17 mouse cellular contexts compared by ENCODE assay signal in the genomic region with DNA sequence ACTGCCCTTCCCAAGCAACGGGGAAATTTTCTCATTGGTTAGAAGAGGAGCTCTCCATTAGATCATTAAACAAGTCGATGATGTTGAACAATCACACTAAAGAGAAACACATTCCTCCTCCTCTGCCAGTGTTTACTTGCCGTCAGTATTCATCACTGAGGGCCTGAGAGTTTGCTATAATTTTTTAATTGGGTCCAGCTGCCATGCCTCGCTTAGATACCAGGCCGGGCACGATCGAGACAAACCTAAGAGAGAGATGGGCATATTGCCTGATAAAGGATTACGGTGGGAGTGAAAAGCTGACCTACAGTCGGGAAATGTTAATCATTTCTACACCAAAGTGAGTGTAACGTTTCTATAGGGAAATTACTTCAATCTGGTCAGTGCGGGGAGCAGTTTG.
A peak's percentile ranks its signal among the peaks of the same experiment; 100 is the strongest.
DNase-seq lines count a peak whose midpoint lies in the region; ATAC-seq and TF ChIP-seq lines count a peak whose summit lies in the region.
"Had no signal": no experiment of that assay in that cellular context is flagged by ENCODE, and none has a peak within 500 bp of the region (broad histone marks: within the 10 kb centered on the region; RNA-seq: fewer than 3 reads in every experiment).

No protein-coding gene starts in this region.

- no peak for TF ChIP-seq POLR2A in ES-Bruce4 (IDR thresholded peaks at IDR 0.05; ENCODE audit: insufficient read depth, low read length)

- WGBS in intestine, embryonic 14.5 days, result 47% methylated on average over 11 of the region's 11 CpGs
- WGBS in intestine, embryonic 16.5 days, result 52% methylated on average over 11 of the region's 11 CpGs
- 14% methylated on average over 11 of the region's 11 CpGs for WGBS in limb, embryonic 11.5 days

- intact Hi-C loops in heart, postnatal 10 days (cut with DNase I), result no loop called here

- no peak for ATAC-seq in intestine, embryonic 14.5 days (replicated peaks; ENCODE audit: low FRiP score, low TSS enrichment, low read depth)
- no peak for ATAC-seq in intestine, embryonic 16.5 days
- ATAC-seq in limb, embryonic 11.5 days (ENCODE audit: insufficient number of reproducible peaks, low FRiP score, low TSS enrichment, low read depth), result 0 out of 2 replicates have a peak, but pooled peaks have one; percentile 27
- ATAC-seq: Patski had no signal

- DNase-seq in intestine, embryonic 14.5 days (ENCODE audit: low spot score), result peak; percentile 50
- peak; percentile 39 for DNase-seq in limb, embryonic 11.5 days (ENCODE audit: low spot score)
- no peak for DNase-seq in layer of hippocampus, postnatal 10 days (ENCODE audit: low spot score in 2 of 2)
- DNase-seq in heart, postnatal 10 days, result no peak
- DNase-seq: cerebellum, adult 18-20 months; kidney, adult 11 months; right cerebral cortex, postnatal 4 days; thymus, postnatal 25 days had no signal

- no peak overlapping the region for H3K4me3 ChIP-seq in intestine, embryonic 14.5 days (ENCODE audit: low read depth, low read length)
- no peak overlapping the region for H3K4me3 ChIP-seq in intestine, embryonic 16.5 days (ENCODE audit: low read length)
- H3K4me3 ChIP-seq in E14TG2a.4 (replicated peaks; ENCODE audit: low read length), result peak overlapping the region; percentile 59
- no peak overlapping the region for H3K4me3 ChIP-seq in ES-Bruce4 (ENCODE audit: low read depth, low read length)
- H3K4me3 ChIP-seq in limb, embryonic 11.5 days (ENCODE audit: low read depth, low read length), result 0 out of 2 replicates have a peak overlapping the region, but pooled peaks have one; percentile 12
- H3K4me3 ChIP-seq: heart, embryonic 15.5 days; liver, embryonic 15.5 days; midbrain, embryonic 12.5 days; stomach, embryonic 15.5 days had no signal

- no peaks in the 10 kb centered on the region for H3K4me1 ChIP-seq in intestine, embryonic 14.5 days (replicated peaks; ENCODE audit: control insufficient read depth, insufficient read depth, low read length)
- no peaks in the 10 kb centered on the region for H3K4me1 ChIP-seq in intestine, embryonic 16.5 days (ENCODE audit: control insufficient read depth, insufficient read depth, low read length)
- H3K4me1 ChIP-seq in E14TG2a.4 (replicated peaks; ENCODE audit: low read depth, low read length) (peaks cover 41% of the 10 kb centered on the region), ES-Bruce4 (ENCODE audit: control insufficient read depth, insufficient read depth, low read length) (peaks cover 5% of the 10 kb centered on the region)
- H3K4me1 ChIP-seq in limb, embryonic 11.5 days (ENCODE audit: control insufficient read depth, insufficient read depth, low read length), result peaks cover 9% of the 10 kb centered on the region; the same call in 1 of the 2 replicates
- H3K4me1 ChIP-seq: heart, embryonic 15.5 days; liver, embryonic 15.5 days; stomach, embryonic 15.5 days had no signal

- no peaks in the 10 kb centered on the region for H3K36me3 ChIP-seq in intestine, embryonic 14.5 days (ENCODE audit: control insufficient read depth, insufficient read depth, low read length)
- no peaks in the 10 kb centered on the region for H3K36me3 ChIP-seq in intestine, embryonic 16.5 days (ENCODE audit: control insufficient read depth, insufficient read depth, low read length)
- H3K36me3 ChIP-seq in E14TG2a.4 (ENCODE audit: insufficient read depth, low read length) (no peaks in the 10 kb centered on the region), ES-Bruce4 (ENCODE audit: control insufficient read depth, insufficient read depth, low read length, poor library complexity, severe bottlenecking) (no peaks in the 10 kb centered on the region)
- no peaks in the 10 kb centered on the region for H3K36me3 ChIP-seq in limb, embryonic 11.5 days (ENCODE audit: control insufficient read depth, insufficient read depth, low read length)
- H3K36me3 ChIP-seq: heart, embryonic 15.5 days; liver, embryonic 15.5 days; midbrain, embryonic 12.5 days; stomach, embryonic 15.5 days had no signal

- no peak for TF ChIP-seq CTCF in E14TG2a.4 (conservative IDR thresholded peaks at IDR 0.05; ENCODE audit: low read length)
- TF ChIP-seq CTCF in ES-Bruce4 (IDR thresholded peaks at IDR 0.05; ENCODE audit: low read depth, low read length), result no peak

- H3K27me3 ChIP-seq in intestine, embryonic 14.5 days (replicated peaks; ENCODE audit: control insufficient read depth, insufficient read depth, low read length), result no peaks in the 10 kb centered on the region
- H3K27me3 ChIP-seq in intestine, embryonic 16.5 days (replicated peaks; ENCODE audit: control insufficient read depth, insufficient read depth, low read length), result no peaks in the 10 kb centered on the region
- peaks cover 9% of the 10 kb centered on the region; the same call in 1 of the 2 replicates for H3K27me3 ChIP-seq in E14TG2a.4 (ENCODE audit: insufficient read depth, low read length)
- peaks cover 2% of the 10 kb centered on the region; the same call in 1 of the 2 replicates for H3K27me3 ChIP-seq in ES-Bruce4 (ENCODE audit: control insufficient read depth, insufficient read depth, low read length, poor library complexity, severe bottlenecking)
- peaks cover 21% of the 10 kb centered on the region; the same call in 1 of the 2 replicates for H3K27me3 ChIP-seq in limb, embryonic 11.5 days (ENCODE audit: control insufficient read depth, insufficient read depth, low read length)
- H3K27me3 ChIP-seq: CH12.LX; heart, embryonic 15.5 days; stomach, embryonic 15.5 days had no signal

- H3K9me3 ChIP-seq in intestine, embryonic 14.5 days (ENCODE audit: control insufficient read depth, low read length), result no peaks in the 10 kb centered on the region
- no peaks in the 10 kb centered on the region for H3K9me3 ChIP-seq in intestine, embryonic 16.5 days (ENCODE audit: control insufficient read depth, low read length)
- H3K9me3 ChIP-seq in E14TG2a.4 (ENCODE audit: low read length) (peaks cover 11% of the 10 kb centered on the region), ES-Bruce4 (replicated peaks; ENCODE audit: control insufficient read depth, insufficient read depth, low read length, poor library complexity, severe bottlenecking) (no peaks in the 10 kb centered on the region)
- no peaks in the 10 kb centered on the region for H3K9me3 ChIP-seq in limb, embryonic 11.5 days (ENCODE audit: control insufficient read depth, low read length)
- H3K9me3 ChIP-seq: heart, embryonic 15.5 days; liver, embryonic 15.5 days; midbrain, embryonic 12.5 days; stomach, embryonic 15.5 days had no signal

- H3K4me2 ChIP-seq in intestine, embryonic 14.5 days (ENCODE audit: low read length), result peak overlapping the region; percentile 3; the same call in 1 of the 2 replicates
- no peak overlapping the region for H3K4me2 ChIP-seq in intestine, embryonic 16.5 days (ENCODE audit: low read depth, low read length)
- peak overlapping the region; percentile 21; the same call in 1 of the 2 replicates for H3K4me2 ChIP-seq in limb, embryonic 11.5 days (ENCODE audit: low read depth, severe bottlenecking)
- H3K4me2 ChIP-seq: heart, embryonic 15.5 days; liver, embryonic 15.5 days; midbrain, embryonic 12.5 days; stomach, embryonic 15.5 days had no signal

- no peak for TF ChIP-seq EP300 in ES-Bruce4 (IDR thresholded peaks at IDR 0.05; ENCODE audit: insufficient read depth, low read depth, low read length)

- no peak overlapping the region for H3K27ac ChIP-seq in intestine, embryonic 14.5 days (ENCODE audit: low read depth)
- no peak overlapping the region for H3K27ac ChIP-seq in intestine, embryonic 16.5 days (ENCODE audit: low read length)
- no peak overlapping the region for H3K27ac ChIP-seq in ES-Bruce4 (ENCODE audit: insufficient read depth, low read length)
- no peak overlapping the region for H3K27ac ChIP-seq in limb, embryonic 11.5 days (replicated peaks; ENCODE audit: low read depth, low read length)
- H3K27ac ChIP-seq: heart, embryonic 15.5 days; liver, embryonic 15.5 days; midbrain, embryonic 12.5 days; stomach, embryonic 15.5 days had no signal

- no peak overlapping the region for H3K9ac ChIP-seq in intestine, embryonic 14.5 days (ENCODE audit: low read length)
- no peak overlapping the region for H3K9ac ChIP-seq in intestine, embryonic 16.5 days (ENCODE audit: low read depth, low read length)
- 0 out of 2 replicates have a peak overlapping the region, but pooled peaks have one; percentile 25 for H3K9ac ChIP-seq in ES-Bruce4 (ENCODE audit: low read depth, poor library complexity, severe bottlenecking)
- no peak overlapping the region for H3K9ac ChIP-seq in limb, embryonic 11.5 days (ENCODE audit: low read length)
- H3K9ac ChIP-seq: heart, embryonic 15.5 days; liver, embryonic 15.5 days; midbrain, embryonic 12.5 days; stomach, embryonic 15.5 days had no signal

Comparison
In these comparisons a context has a peak if more than half of its experiments do, and no peak if none do; other contexts are left out.
1. DNase-seq: peak in intestine, embryonic 14.5 days (single experiment) and limb, embryonic 11.5 days (single experiment); none in layer of hippocampus, postnatal 10 days (0 of 2) and heart, postnatal 10 days (0 of 2).
2. H3K4me3 ChIP-seq: peak in E14TG2a.4 (single experiment) and limb, embryonic 11.5 days (single experiment); none in intestine, embryonic 14.5 days (single experiment), intestine, embryonic 16.5 days (single experiment) and ES-Bruce4 (single experiment).